Mouse (Mus musculus) C2C12 (cell line): ENCODE results near the gene Tekt2.

Source experiments
- CTCF ChIP-seq: IDR thresholded peaks from one replicate; pipeline ENCODE4 v1.5.1; 2011; ENCODE audit not compliant: control insufficient read depth, insufficient read depth, insufficient read length
- USF1 ChIP-seq: IDR thresholded peaks from one replicate; pipeline ENCODE4 v1.6.1; 2011; ENCODE audit warnings: low read depth, mild to moderate bottlenecking, control low read depth, moderate library complexity

DNA sequence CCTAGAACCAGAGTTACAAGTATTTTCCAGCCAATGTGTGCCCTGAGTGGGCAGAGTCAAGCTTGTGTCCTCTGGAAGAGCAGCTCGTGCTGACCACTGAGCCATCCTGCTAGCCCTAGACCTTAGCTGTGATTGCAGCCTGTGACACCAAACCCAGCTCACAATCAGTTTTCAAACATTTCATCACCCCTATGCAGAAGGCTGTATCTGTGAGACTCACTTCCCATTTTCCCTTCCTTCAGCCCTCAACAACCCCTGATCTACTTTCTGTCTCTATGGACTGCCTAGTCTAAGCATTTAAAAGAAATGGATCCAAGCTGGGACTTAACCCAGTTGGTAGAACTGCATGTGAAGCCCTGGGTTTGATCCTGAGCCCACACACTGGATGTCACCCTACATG is 20.1 kb downstream of the Tekt2 start:
- TF ChIP-seq CTCF (no peak), USF1 (no peak)
